In the genomic region with DNA sequence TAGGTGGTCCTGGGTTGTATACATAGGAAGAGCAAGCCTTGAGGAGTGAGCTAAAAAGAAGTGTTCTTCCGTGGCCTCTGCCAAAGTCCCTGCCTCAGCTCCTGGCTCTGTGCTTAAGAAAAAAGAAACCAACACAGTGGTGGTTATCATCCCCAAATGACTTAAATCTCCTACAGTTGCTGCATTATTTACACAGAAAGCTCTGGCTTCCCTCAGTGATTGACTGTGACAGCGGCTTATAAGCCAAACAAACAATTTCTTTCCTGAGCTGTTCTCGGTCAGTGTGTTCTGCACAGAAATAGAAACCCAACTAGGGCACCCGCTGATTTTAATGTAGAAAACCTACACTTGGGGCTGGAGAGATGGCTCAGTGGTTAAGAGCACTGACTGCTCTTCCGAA, we compare ENCODE assay signal across 26 mouse cellular contexts. TPM values are rescaled to one million over a fixed set of nuclear protein-coding genes. Genes with fewer than 3 reads are reported as not detected.
DNase-seq lines count a peak whose midpoint lies in the region; ATAC-seq and TF ChIP-seq lines count a peak whose summit lies in the region.
"Had no signal": no experiment of that assay in that cellular context is flagged by ENCODE, and none has a peak within 500 bp of the region (broad histone marks: within the 10 kb centered on the region; RNA-seq: fewer than 3 reads in every experiment).

No protein-coding gene starts in this region.

- peak; percentile 17 for DNase-seq in embryonic facial prominence, embryonic 11.5 days (ENCODE audit: low spot score)
- no peak for DNase-seq in embryonic facial prominence, embryonic 10.5 days (ENCODE audit: low spot score)
- DNase-seq in liver, adult 2 months (ENCODE audit: extremely low read depth, low read depth, low spot score) = peak; percentile 6
- DNase-seq in lung, postnatal 10 days = no peak
- DNase-seq: adrenal gland, postnatal 10 days; adrenal gland, postnatal 36 days; cerebellum, adult 11 months; cerebellum, adult 2 months; cerebellum, adult 9-11 months; cerebellum, postnatal 25 days; forebrain, postnatal 0 days; gastrocnemius, postnatal 10 days; gastrocnemius, postnatal 36 days; heart, postnatal 10 days; heart, postnatal 36 days had no signal

- no peak overlapping the region for H3K9ac ChIP-seq in embryonic facial prominence, embryonic 11.5 days (replicated peaks; ENCODE audit: low read length)
- no peak overlapping the region for H3K9ac ChIP-seq in liver, adult 2 months (ENCODE audit: low read depth, low read length)
- no peak overlapping the region for H3K9ac ChIP-seq in liver, embryonic 12.5 days
- H3K9ac ChIP-seq in lung, embryonic 16.5 days (ENCODE audit: low read length) = no peak overlapping the region
- H3K9ac ChIP-seq: embryonic facial prominence, embryonic 15.5 days; forebrain, postnatal 0 days; heart, embryonic 12.5 days; heart, embryonic 15.5 days; hindbrain, embryonic 13.5 days; intestine, embryonic 15.5 days had no signal

- H3K27me3 ChIP-seq in embryonic facial prominence, embryonic 11.5 days (ENCODE audit: control insufficient read depth, insufficient read depth, low read length) = no peaks in the 10 kb centered on the region
- no peaks in the 10 kb centered on the region for H3K27me3 ChIP-seq in embryonic facial prominence, embryonic 10.5 days (replicated peaks; ENCODE audit: low read depth, poor library complexity, severe bottlenecking)
- no peaks in the 10 kb centered on the region for H3K27me3 ChIP-seq in liver, adult 2 months (ENCODE audit: control insufficient read depth, insufficient read depth, low read length)
- H3K27me3 ChIP-seq in liver, embryonic 12.5 days (replicated peaks) = no peaks in the 10 kb centered on the region
- no peaks in the 10 kb centered on the region for H3K27me3 ChIP-seq in lung, embryonic 16.5 days (ENCODE audit: control insufficient read depth, insufficient read depth, low read depth, low read length)
- H3K27me3 ChIP-seq: embryonic facial prominence, embryonic 15.5 days; heart, embryonic 12.5 days; heart, embryonic 15.5 days; hindbrain, embryonic 13.5 days; intestine, embryonic 15.5 days had no signal

- no peaks in the 10 kb centered on the region for H3K79me2 ChIP-seq in liver, adult 2 months (ENCODE audit: control insufficient read depth, insufficient read depth, low read length)

- no peak overlapping the region for H3K27ac ChIP-seq in embryonic facial prominence, embryonic 11.5 days (replicated peaks; ENCODE audit: low read depth, low read length)
- no peak overlapping the region for H3K27ac ChIP-seq in embryonic facial prominence, embryonic 10.5 days (replicated peaks)
- H3K27ac ChIP-seq in liver, adult 2 months (replicated peaks; ENCODE audit: insufficient read depth, low read depth, low read length) = no peak overlapping the region
- no peak overlapping the region for H3K27ac ChIP-seq in liver, embryonic 12.5 days
- no peak overlapping the region for H3K27ac ChIP-seq in lung, embryonic 16.5 days (ENCODE audit: low read length)
- H3K27ac ChIP-seq: embryonic facial prominence, embryonic 15.5 days; heart, embryonic 15.5 days; hindbrain, embryonic 10.5 days; hindbrain, embryonic 13.5 days; intestine, embryonic 15.5 days had no signal

- no peak for ATAC-seq in embryonic facial prominence, embryonic 11.5 days (replicated peaks; ENCODE audit: insufficient number of reproducible peaks, low FRiP score, low TSS enrichment, low read depth)
- no peak for ATAC-seq in liver, embryonic 12.5 days
- ATAC-seq in lung, embryonic 16.5 days (ENCODE audit: low read depth) = peak; percentile 71
- ATAC-seq: activated CD4-positive, CD25-positive, alpha-beta regulatory T cell, adult 4 months; forebrain, embryonic 14.5 days; forebrain, postnatal 0 days; hindbrain, embryonic 16.5 days; intestine, embryonic 15.5 days had no signal

- no peak for TF ChIP-seq POLR2A in liver, adult 2 months (IDR thresholded peaks at IDR 0.05; ENCODE audit: extremely low read depth, insufficient read depth, low read length)

- H3K4me1 ChIP-seq in embryonic facial prominence, embryonic 11.5 days (ENCODE audit: control insufficient read depth, insufficient read depth, low read length) = no peaks in the 10 kb centered on the region
- no peaks in the 10 kb centered on the region for H3K4me1 ChIP-seq in embryonic facial prominence, embryonic 10.5 days
- no peaks in the 10 kb centered on the region for H3K4me1 ChIP-seq in liver, adult 2 months (ENCODE audit: control insufficient read depth, insufficient read depth, low read length)
- H3K4me1 ChIP-seq in liver, embryonic 12.5 days = no peaks in the 10 kb centered on the region
- no peaks in the 10 kb centered on the region for H3K4me1 ChIP-seq in lung, embryonic 16.5 days (replicated peaks; ENCODE audit: control insufficient read depth, insufficient read depth, low read length)
- H3K4me1 ChIP-seq: embryonic facial prominence, embryonic 15.5 days; heart, embryonic 12.5 days; heart, embryonic 15.5 days; hindbrain, embryonic 10.5 days; hindbrain, embryonic 13.5 days; intestine, embryonic 15.5 days had no signal

- no peak overlapping the region for H3K4me2 ChIP-seq in embryonic facial prominence, embryonic 11.5 days (ENCODE audit: low read depth, low read length)
- no peak overlapping the region for H3K4me2 ChIP-seq in liver, embryonic 12.5 days
- H3K4me2 ChIP-seq in lung, embryonic 16.5 days (ENCODE audit: low read depth, low read length) = no peak overlapping the region
- H3K4me2 ChIP-seq: embryonic facial prominence, embryonic 15.5 days; heart, embryonic 12.5 days; heart, embryonic 15.5 days; hindbrain, embryonic 13.5 days; intestine, embryonic 15.5 days had no signal

- WGBS in embryonic facial prominence, embryonic 11.5 days = 74% methylated on average over 5 of the region's 5 CpGs
- 86% methylated on average over 5 of the region's 5 CpGs for WGBS in embryonic facial prominence, embryonic 10.5 days
- 85% methylated on average over 5 of the region's 5 CpGs for WGBS in liver, adult 2 months
- WGBS in liver, embryonic 12.5 days (ENCODE audit: insufficient replicate concordance) = 65% methylated on average over 5 of the region's 5 CpGs
- 56% methylated on average over 5 of the region's 5 CpGs for WGBS in lung, embryonic 16.5 days

- no peak overlapping the region for H3K4me3 ChIP-seq in embryonic facial prominence, embryonic 11.5 days (ENCODE audit: low read depth, low read length)
- H3K4me3 ChIP-seq in embryonic facial prominence, embryonic 10.5 days = no peak overlapping the region
- H3K4me3 ChIP-seq in liver, adult 2 months (ENCODE audit: insufficient read depth, low read depth, low read length) = no peak overlapping the region
- no peak overlapping the region for H3K4me3 ChIP-seq in liver, embryonic 12.5 days
- no peak overlapping the region for H3K4me3 ChIP-seq in lung, embryonic 16.5 days (ENCODE audit: low read length)
- H3K4me3 ChIP-seq: embryonic facial prominence, embryonic 15.5 days; heart, embryonic 12.5 days; heart, embryonic 15.5 days; hindbrain, embryonic 10.5 days; hindbrain, embryonic 13.5 days; intestine, embryonic 15.5 days had no signal

- no peaks in the 10 kb centered on the region for H3K36me3 ChIP-seq in embryonic facial prominence, embryonic 11.5 days (replicated peaks; ENCODE audit: control insufficient read depth, insufficient read depth, low read depth, low read length)
- H3K36me3 ChIP-seq in embryonic facial prominence, embryonic 10.5 days (replicated peaks) = no peaks in the 10 kb centered on the region
- H3K36me3 ChIP-seq in liver, adult 2 months (ENCODE audit: control insufficient read depth, insufficient read depth, low read length) = no peaks in the 10 kb centered on the region
- H3K36me3 ChIP-seq in liver, embryonic 12.5 days = no peaks in the 10 kb centered on the region
- H3K36me3 ChIP-seq in lung, embryonic 16.5 days (ENCODE audit: control insufficient read depth, insufficient read depth, low read length) = no peaks in the 10 kb centered on the region
- H3K36me3 ChIP-seq: embryonic facial prominence, embryonic 15.5 days; heart, embryonic 12.5 days; heart, embryonic 15.5 days; hindbrain, embryonic 10.5 days; hindbrain, embryonic 13.5 days; intestine, embryonic 15.5 days had no signal

- no peaks in the 10 kb centered on the region for H3K9me3 ChIP-seq in embryonic facial prominence, embryonic 11.5 days (replicated peaks; ENCODE audit: control insufficient read depth, low read length)
- no peaks in the 10 kb centered on the region for H3K9me3 ChIP-seq in embryonic facial prominence, embryonic 10.5 days
- H3K9me3 ChIP-seq in liver, embryonic 12.5 days (replicated peaks) = no peaks in the 10 kb centered on the region
- no peaks in the 10 kb centered on the region for H3K9me3 ChIP-seq in lung, embryonic 16.5 days (ENCODE audit: control insufficient read depth, low read length)
- H3K9me3 ChIP-seq: embryonic facial prominence, embryonic 15.5 days; heart, embryonic 15.5 days; hindbrain, embryonic 10.5 days; hindbrain, embryonic 13.5 days; intestine, embryonic 15.5 days had no signal

- TF ChIP-seq CTCF in liver, adult 2 months (IDR thresholded peaks at IDR 0.05; ENCODE audit: low read depth, low read length) = no peak

RNA-seq across cellular contexts. Expression of a gene that starts 34.6 kb away (rescaled TPM):
- 48.4 and 57.6 TPM in 2 replicates for polyA plus RNA-seq in embryonic facial prominence, embryonic 11.5 days (2014; fragmentation: Nextera tagmentation; extraction: Ambion mirVana)
- polyA plus RNA-seq in embryonic facial prominence, embryonic 10.5 days (2016; fragmentation: Nextera tagmentation; extraction: Ambion mirVana) = 47.6 and 50.4 TPM in 2 replicates
- total RNA-seq in liver, adult 2 months (2014; rRNA removed) = 9.6 and 10.7 TPM in 2 replicates
- polyA plus RNA-seq in liver, adult 2 months (2012; rRNA removed) = 12.3 and 13.0 TPM in 2 replicates
- 35.0 and 36.3 TPM in 2 replicates for polyA plus RNA-seq in liver, embryonic 12.5 days (2016; fragmentation: Nextera tagmentation; extraction: Ambion mirVana)
- polyA plus RNA-seq in lung, embryonic 16.5 days (2015; fragmentation: Nextera tagmentation; extraction: Ambion mirVana) = 31.3 and 35.1 TPM in 2 replicates

RNA-seq across cellular contexts. Expression of a gene that starts 34.8 kb away (rescaled TPM):
- 48.8 and 49.9 TPM in 2 replicates for polyA plus RNA-seq in embryonic facial prominence, embryonic 11.5 days (2014; fragmentation: Nextera tagmentation; extraction: Ambion mirVana)
- 34.7 and 35.2 TPM in 2 replicates for polyA plus RNA-seq in embryonic facial prominence, embryonic 10.5 days (2016; fragmentation: Nextera tagmentation; extraction: Ambion mirVana)
- 25.0 and 25.6 TPM in 2 replicates for total RNA-seq in liver, adult 2 months (2014; rRNA removed)
- 12.2 and 12.6 TPM in 2 replicates for polyA plus RNA-seq in liver, adult 2 months (2012; rRNA removed)
- 22.6 and 23.9 TPM in 2 replicates for polyA plus RNA-seq in liver, embryonic 12.5 days (2016; fragmentation: Nextera tagmentation; extraction: Ambion mirVana)
- 28.2 and 30.5 TPM in 2 replicates for polyA plus RNA-seq in lung, embryonic 16.5 days (2015; fragmentation: Nextera tagmentation; extraction: Ambion mirVana)

Comparison
In these comparisons a context has a peak if more than half of its experiments do, and no peak if none do; other contexts are left out.
1. DNase-seq: peak in embryonic facial prominence, embryonic 11.5 days (single experiment) and liver, adult 2 months (single experiment); none in embryonic facial prominence, embryonic 10.5 days (single experiment) and lung, postnatal 10 days (single experiment).